Mouse (Mus musculus): Measurements from ENCODE around the gene Ggn.
"Not testable (repeated sequence)": the region's sequence is repeated elsewhere in the genome, so short reads cannot be mapped to it uniquely, and the experiment has no call there.

Ggn gene

DNA sequence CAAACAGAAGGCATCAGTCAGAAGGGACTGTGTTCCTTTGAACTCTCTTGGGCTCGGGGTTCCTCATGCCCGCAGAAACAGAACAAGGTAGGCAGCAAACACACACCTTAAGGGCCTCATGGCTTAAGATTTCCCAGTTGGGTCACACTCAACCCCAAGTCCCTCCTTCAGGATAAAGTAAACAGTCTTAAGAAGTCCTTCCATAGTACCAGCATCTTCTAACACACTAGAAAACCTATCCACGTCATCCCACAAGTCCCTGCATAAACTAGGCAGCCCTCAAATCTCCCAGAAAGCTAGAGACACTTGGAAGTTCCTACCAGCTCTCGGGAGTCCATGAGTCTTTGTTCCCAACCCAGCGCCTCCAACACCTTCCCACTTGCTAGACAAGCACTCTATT, 7.7 kb upstream of the Ggn start:
- no peak for DNase-seq

DNA sequence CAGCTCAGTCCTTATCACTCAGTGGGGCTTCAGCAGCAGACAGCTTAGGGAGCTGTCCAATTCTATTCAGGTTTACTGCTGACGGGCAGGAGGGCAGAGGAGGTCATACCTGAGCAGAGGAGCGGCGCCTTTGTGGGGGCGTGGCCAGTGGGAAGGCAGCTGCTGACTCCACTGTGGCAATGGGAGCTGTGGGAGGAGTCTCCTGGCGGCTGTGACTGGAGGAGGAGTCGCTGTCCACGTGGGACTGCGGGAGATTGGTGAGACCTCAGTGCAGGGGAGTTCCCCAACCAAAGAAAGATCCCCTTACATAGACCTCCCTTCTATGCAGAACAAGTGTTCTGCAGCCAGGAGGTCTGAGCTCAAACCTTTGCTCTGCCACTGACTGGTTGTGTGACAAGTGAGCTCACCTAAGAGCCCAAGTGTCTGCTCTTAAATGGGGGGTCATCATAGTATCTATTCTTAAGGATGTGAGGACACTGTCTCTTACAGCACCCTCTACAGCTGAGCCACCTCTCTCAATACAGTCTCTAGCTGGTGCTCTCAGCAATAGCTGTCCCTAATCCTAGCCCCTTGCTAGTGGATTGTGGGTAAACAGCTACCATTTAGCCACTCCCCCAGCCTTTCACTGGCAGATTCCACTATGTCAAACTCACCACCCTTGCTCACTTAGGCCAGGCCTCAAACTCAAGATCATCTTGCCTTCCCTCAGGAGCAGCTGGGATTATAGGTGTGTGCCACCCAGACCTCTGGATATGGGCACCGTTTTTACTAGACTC, 7.1 kb upstream of the Ggn start:
- DNase-seq, result peak; percentile 80

DNA sequence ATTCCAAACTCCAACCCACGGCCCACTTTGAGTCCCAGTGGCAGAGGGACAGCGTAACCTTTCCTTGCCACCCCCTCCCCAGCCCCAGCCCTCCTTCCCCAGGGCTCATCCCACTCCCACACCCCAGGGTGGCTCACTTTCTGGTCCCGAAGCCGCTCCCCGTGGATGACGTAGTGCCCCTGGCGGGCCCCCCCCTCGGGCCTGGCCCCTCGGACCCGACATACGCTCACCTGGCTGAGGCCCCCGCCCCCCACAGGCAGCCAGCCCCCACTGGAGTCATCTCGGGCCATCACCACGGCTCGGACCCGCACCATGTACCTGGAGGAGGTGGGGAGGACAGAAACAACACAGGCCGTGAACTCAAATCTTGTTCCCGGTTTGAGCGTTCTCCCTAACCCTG, 2.4 kb upstream of the Ggn start:
- DNase-seq, result no peak

DNA sequence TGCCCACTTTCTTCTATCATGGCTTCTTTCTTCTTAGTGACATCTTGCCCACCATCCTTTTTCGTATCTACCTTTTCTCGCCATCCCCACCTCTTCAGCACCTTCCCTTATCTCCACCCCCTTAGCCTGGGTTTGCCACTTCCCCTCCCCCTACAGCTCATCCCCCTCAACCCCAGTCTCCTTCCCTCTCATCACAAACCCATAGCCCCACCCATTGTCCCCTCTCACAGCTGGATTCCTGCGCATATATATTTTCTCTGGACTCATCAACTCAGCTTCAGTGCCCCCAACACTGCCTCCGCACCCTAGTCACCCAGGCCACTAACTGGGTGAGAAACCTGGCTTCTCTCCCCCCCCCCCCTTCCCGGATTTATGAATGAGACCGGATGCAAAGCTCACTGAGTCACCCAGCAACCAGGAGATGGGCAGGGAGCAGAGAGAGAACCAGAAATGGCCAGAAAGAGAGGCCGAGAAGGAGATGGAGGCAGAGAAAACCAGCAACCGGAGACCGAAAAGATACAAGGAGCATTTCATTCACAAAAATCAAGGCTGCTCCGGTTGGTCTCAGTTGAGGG, 1.8 kb upstream of the Ggn start:
- DNase-seq, result no peak

DNA sequence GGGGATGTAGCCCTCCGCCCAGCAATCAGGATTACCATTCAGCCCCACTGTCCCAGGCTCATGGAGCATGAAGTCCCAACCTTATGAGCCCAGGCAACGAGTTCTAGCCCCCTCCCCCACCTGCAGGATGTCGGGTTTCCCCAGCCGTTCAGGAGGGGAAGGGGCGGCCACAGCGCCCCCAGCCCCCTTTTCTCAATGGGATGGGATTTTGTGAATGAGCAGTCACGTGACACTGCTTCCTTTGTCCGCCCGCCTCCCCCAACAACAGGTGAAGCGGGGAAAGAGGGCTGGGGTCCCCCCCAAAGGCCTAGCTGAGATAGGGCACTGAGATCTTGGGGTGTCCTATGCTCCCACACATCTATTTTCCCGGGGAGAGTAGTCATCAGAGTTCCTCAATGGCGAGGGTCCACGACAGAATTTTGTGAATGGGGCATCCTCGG, 1.2 kb upstream of the Ggn start:
- peak; percentile 44 for DNase-seq

DNA sequence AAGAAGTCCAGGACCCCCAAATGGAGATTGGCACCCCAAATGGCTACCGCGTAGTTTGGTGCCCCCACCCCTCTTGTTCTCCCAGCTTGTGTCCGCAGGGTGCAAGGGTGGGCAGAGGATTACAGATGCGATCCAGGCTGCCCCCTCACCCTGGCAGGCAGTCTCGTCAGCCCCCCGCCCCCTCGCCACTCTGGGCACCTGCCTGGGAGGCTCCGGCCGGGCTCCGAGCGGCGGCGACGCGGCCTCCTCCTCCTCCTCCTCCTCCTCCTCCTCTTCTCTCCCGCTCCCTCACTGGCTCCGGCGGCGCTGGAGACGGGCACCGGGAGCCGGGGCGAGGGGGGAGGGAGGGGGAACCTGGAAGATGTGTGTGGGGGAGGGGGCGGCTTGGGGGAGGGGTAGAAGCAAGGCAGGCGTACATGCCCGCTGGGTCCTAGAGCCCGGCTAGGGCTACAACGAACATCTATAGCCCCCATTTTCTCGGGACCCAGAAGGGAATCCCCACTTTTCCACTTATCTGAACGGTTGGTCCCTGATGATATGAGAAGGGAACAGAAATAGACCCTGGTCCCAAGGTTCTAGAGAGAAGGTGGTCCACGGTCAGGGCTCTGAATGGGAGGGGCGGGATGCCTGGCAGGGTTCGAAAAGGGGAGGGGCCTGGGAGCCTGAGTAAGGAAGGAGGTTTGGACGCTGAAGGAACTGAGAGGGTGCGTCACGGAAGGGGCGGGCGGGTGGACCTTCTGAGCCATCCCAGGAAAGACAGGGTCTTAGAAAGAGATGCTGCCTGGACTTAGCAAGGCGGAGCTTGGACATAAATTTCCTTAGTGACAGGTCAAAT, 562 bp upstream of the Ggn start:
- DNase-seq, result peak; percentile 93

DNA sequence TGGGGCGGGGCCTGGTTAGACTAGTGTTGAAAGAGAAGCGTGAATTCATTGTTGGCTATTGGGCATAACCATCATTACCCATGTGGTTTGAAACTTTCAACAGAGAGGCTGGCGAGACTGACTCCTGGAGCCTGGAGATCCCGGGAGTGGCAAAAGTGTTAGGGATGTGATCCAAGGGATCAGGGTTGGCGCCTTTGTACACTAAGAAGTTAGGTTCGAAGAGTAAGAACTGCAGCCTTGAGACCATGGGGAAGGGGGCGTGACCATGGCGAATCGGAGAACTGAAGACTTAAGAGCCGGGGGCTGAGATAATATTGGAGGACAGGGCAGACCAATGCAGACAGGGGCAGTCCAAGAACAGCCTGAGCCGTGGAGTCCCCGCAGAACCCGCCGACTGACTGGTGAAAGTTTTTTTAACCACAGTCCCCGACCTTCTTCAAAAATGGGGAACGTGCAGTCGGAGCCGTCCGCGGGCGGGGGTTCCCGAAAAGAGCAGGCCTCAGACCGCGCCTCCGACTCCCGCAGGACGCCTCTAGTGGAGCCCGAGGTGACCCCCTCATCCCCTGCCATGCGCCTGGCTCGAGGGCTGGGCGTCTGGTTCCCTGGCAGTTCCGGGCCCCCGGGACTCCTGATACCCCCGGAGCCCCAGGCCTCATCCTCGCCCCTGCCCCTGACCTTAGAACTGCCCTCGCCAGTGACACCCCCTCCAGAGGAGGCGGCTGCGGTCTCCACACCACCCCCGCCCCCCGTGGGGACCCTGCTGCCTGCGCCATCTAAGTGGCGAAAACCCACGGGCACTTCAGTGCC, 948 bp downstream of the Ggn start:
- peak; percentile 58 for DNase-seq

DNA sequence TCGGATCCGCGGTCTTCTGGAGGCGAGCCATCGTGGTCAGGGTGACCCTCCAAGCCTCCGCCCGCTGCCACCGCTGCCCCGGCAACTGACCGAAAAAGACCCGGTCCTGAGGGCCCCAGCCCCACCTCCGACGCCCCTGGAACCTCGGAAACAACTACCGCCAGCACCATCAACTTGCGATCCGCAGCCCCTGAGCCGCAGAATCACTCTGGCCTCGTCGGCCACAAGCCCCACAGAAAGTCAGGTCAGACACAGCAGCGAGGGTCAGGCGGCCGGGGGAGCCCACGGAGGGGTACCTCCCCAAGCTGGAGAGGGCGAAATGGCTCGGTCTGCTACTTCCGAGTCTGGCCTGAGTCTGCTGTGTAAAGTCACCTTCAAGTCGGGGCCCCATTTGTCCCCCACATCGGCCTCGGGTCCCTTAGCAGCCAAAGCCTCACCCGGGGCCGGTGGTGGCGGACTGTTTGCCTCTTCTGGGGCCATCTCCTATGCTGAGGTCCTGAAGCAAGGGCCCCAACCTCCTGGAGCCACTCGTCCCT, 1.6 kb downstream of the Ggn start:
- no peak for DNase-seq

DNA sequence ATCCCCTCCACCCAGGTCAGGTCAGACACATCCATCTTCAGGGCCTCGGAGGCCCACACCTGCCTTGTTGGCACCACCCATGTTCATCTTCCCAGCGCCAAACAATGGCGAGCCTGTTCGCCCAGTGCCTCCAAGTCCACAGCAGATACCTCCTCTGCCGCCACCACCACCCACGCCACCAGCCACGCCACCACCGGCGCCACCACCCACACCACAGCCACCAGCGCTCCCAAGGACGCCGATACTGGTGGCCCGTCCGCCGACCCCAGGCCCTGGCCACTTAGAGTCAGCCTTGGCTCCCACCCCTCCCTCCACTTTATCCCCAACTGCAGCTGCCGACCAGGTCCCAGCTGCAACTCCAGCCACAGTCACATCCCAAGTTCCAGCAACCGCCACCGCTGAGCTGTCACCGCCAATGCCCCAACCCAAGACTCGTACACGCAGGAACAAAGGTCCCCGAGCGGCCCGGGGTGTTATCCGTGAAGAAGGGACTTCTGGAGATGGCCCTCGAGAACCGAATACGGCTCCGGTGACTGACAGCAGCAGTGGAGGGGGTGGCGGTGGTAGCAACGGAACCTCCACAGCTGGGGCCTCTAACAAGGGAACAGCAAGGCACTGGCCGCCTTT, 2.5 kb downstream of the Ggn start:
- no peak for DNase-seq

DNA sequence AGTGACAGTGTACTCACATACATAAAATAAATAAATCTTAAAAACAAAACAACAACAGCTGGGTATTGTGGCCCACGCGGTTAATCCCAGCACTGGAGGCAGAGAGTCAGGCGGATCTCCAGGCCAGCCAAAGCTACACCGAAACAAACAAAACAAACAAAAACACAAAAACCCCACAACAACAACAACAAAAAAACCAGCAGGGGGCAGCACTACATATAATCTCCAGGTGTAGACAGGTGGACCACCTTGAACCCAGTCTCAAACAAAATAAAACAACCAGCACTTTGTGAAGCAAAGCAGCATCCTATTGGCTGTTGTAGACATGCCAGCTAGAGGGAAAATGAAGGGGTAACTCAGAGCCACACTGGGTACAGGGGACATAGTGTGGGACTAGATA, 8.1 kb downstream of the Ggn start:
- no peak for DNase-seq

DNA sequence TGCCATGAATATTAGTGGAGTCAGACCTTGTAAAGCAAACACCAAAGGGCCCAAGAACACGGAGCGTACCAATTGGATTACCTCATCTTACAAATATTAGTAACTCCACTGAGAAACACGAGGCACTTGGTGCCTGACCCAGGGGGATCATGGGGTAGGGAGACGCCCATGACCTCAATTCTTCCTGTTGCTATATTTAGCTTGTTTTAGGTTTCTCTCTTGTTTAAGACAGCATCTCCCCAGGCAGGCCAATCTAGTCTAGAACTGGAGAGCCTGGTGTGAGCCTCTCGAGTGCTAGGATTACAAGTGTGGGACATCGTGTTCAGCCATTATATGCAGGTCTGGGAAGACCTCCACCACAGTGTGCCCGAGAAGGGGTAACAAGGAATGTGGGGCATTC, 9.3 kb downstream of the Ggn start:
- DNase-seq, result no peak

DNA sequence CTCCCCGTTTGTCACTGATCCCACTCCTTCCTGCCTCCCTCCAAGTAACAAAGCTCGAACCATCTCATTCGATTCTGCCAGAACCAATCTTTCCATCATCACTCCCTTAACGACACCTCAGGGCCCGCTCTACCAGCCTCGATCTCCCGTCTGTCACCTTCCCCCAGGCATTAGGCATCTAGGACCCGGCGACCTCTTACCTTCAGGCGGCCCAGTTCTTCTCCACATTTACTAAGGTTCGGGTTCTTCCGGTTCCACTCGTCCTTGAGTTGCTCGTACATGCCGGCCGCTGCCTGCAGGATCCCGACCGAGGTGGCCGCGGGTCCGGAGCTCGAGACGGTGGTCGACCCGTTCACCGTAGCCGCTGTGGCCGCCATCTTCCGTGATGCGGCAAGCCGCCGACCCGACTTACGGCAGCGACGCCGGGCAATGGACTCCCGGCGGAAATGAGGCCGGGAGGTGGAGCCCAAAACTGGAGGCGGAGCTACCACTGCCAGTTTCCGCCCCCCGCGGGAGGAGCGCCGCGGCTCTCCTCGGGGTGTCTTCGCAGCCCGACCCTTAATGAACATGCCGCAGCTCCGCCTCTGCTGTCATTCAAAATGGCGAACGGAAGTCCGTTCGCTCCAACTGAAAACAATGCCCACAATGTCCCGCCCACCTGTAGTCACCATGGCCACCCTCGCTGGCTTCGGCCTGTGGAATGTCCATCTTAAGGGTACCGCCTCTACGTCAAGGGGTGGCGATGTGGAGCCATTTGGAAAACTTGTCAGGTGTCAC, 10.3 kb downstream of the Ggn start, which contains the start of gene Psmd8:
Gene Psmd8 (minus strand): TSS at position 625 of the 777 bp plus-strand sequence.
- DNase-seq, result peak; percentile 98

DNA sequence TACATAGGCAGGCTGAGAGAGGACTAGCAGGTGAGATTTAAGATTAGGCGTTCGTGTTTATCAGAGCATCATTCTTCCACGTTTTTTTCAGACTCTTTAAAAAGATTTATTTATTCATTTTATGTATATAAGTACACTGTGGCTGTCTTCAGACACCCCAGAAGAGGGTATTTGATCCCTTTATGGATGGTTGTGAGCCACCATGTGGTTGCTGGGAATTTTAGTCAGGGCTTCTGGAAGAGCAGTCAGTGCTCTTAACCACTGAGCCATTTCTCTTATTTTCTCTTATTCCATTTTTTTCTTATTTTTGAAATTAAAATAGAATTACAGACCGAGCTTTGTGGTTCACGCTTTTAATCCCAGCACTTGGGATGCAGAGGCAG, 10.8 kb downstream of the Ggn start:
- no peak for DNase-seq

DNA sequence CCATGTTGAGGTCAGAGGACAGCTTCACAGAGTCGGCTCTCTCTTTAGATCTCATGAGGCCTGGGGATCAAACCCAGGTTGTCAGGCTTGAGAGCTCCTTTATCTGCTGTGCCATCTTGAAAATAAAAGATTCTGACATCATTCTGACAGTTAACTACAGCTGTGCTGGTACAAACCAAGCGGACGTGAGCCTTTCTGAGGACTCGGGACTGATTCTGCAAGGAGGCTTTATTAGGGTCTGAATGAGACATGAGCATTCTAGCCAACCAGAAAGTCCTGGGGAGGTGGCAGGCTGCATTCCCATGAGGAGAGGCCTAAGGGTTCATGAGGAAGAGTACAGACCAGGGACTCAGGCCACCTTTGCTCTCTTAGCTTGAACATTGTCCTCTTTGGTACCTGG, 11.3 kb downstream of the Ggn start:
- DNase-seq, result not testable (repeated sequence)

DNA sequence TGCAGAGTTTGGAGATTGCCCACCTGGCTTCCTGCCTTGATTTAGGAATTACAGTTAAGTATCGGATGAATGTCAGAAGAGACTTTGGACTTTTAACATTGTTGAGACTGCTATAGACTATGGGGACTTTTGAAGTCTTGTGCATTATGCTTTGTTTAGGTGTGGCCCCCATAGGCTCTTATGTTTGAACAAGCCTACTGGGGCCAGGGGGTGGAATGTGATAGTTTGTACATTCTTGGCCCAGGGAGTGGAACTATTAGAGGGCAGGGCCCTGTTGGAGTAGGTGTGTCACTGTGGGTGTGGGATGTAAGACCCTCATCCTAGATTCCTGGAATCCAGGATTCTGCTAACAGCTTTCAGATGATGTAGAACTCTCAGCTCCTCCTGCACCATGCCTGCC, 24.2 kb downstream of the Ggn start:
- DNase-seq, result not testable (repeated sequence)

DNA sequence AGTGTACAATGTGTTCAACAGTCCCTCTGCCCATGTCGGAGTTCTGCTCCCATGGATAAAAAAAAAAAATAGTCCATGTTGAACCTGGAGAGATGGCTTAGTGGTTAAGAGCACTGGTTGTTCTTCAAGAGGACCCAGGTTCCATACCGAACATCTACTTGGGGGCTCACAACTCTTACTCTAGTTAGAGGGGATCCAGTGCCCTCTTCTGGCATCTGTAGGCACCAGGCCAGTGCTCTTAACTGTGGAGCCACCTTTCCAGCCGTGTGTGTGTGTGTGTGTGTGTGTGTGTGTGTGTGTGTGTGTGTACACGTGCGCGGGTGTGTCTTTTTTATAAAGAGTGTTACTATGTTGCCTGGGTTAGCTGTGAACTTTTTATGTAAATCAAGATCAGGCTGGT, 32.6 kb downstream of the Ggn start:
- DNase-seq, result no peak

DNA sequence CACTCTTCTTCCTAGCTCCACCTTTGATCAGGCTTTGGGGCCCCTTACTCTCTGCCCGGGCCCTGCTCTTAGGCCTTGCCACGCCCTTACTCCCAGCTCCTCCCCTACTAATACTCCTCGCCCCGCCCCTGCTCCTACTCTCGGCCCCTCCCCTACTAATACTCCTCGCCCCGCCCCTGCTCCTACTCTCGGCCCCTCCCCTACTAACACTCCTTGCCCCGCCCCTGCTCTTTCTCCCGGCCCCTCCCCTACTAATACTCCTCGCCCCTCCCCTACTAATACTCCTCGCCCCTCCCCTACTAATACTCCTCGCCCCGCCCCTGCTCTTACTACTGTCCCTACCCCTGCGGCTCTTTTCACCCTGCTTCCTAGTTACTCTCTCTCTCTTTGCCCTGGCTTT, 41.0 kb downstream of the Ggn start:
- DNase-seq, result peak; percentile 67

DNA sequence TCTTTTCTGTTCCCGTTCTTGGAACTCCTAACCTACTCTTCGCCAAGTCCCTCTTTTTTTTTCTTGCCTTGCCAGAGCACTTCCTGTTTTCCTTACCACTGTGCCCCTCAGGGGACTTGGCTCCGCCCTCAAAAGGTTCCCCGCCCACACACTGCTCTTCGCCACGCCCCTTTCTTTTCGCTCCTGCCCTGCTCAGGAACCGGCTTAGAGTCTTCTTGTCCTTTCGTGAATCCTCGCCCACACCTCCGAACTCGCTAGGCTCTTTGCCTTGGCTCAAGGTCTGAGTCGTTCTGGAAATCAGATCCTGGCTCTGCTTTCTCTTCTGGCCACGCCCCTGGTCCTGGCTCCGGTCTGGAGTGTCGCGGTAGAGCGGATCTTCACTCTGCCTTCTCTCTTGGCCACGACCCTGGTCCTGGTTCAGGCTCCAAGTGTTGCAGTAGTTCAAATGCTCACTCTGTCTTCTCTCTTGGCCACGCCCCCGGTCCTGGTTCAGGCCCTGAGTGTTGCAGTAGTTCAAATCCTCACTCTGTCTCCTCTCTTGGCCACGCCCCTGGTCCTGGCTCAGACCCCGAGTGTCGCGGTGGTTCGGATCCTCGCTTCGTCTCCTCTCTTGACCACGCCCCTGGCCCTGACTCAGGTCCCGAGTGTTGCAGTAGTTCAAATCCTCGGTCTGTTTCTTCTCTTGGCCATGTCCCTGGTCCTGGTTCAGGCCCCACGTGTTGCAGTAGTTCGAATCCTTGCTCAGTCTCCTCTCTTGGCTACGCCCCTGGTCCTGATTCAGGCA, 41.6 kb downstream of the Ggn start:
- peak; percentile 89 for DNase-seq

DNA sequence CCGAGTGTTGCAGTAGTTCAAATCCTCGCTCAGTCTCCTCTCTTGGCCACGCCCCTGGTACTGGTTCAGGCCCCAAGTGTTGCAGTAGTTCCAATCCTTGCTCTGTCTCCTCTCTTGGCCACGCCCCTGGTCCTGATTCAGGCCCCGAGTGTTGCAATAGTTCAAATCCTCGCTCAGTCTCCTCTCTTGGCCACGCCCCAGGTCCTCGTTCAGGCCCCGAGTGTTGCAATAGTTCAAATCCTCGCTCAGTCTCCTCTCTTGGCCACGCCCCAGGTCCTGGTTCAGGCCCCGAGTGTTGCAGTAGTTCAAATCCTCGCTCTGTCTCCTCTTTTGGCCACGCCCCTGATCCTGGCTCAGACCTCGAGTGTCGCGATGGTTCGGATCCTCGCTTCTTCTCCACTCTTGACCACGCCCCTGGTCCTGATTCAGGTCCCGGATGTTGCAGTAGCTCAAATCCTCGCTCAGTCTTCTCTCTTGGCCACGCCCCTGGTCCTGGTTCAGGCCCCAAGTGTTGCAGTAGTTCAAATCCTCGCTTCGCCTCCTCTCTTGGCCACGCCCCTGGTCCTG, 42.3 kb downstream of the Ggn start:
- DNase-seq, result peak; percentile 29
